Mouse (Mus musculus): ENCODE measurements around the gene Prrg3. TPM values are rescaled to one million over a fixed set of nuclear protein-coding genes. Genes with fewer than 3 reads are reported as not detected.

The Prrg3 gene
- 0.97 TPM for polyA plus RNA-seq (2014; fragmentation: Illumina TruSeq; extraction: RNeasy Lipid Tissue Mini Kit (QIAGEN cat#74804); ENCODE audit: low read depth, low replicate concordance)

DNA sequence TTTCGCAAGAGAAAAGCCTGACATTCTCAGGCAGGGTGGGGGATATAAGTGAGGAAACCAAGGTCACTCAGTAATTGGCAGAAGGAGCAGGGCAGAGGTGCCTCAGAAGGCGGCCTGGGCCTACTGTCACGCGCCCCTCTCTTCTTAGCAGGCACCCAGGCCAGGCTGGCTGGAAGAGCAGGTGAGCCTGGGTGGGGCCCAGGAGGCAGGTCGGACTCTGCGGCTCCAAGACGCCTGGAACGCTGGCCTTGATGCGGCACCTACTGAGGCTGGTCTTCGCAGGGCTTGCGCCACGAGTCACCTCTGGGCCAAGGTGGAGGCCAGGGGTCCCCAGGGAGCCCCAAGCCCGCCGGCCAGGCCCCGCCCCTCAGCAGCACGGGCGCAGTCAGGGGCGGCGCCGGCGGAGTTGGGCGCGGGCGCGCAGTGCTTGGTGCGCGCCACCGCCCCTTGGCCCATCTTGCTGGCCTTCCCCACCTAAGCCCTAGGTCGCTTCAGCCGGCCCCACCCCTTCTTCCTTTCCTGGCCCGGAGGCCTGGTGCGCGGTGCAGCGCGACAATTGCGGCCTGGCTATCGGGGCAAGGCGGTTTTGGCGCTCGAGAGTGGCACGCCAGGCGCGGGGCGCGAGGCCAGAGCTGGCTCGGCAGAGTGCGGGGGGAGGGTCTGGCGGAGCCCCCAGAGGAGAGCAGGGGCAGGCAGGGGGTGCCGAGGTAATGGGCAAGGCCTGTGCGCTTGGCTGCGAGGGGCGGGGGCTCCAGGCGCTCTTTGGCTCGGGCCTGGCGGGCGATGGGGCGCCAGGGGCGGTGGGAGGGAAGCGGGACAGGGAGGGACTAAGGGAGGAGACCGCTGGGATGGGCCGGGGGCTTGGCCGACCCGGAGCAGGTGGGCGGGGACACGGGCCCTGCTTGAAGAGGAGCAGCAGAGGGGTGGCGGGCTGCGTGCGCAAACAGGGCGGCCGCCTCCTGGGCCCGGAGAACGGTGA is at the start of gene Prrg3:
TSS of gene Prrg3 (plus strand) at position 552 of the 979 bp plus-strand sequence.

DNA sequence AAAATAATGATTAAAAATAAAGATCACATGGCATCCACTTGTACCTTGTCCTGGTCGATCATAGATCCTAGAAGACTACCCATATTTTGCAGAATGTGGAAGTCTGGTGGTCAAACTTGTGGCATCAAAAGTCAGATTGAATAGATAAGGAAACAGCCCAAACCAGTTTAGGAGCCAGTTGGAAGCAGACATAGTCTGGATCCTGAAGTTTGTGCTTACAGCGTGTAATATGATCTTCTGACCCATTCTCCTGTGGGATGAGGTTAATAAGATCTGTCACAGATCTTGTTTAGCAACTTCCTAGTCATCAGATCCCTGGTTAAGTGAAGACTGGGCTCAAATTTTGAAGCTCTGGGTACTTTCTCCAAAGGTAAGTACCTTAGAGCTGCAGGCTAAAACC is 10.3 kb downstream of the Prrg3 start, which contains the start of gene Fate1:
TSS of gene Fate1 (plus strand) at position 301 of the 400 bp plus-strand sequence.

GRCm38 (mm10) chrX:71991549-71991948 is 29.1 kb downstream of the Prrg3 start, which contains the start of gene Cnga2:
Cnga2 (plus strand) TSS chrX:71991849.

Other genes starting within 250 kb of the Prrg3 start
- gene Vma21, start 146.7 kb upstream of the Prrg3 start, polyA plus RNA-seq (2014; fragmentation: Illumina TruSeq; extraction: RNeasy Lipid Tissue Mini Kit (QIAGEN cat#74804); ENCODE audit: low read depth, low replicate concordance): 121 TPM
- gene Gm1141, start 41.6 kb upstream of the Prrg3 start, polyA plus RNA-seq (2014; fragmentation: Illumina TruSeq; extraction: RNeasy Lipid Tissue Mini Kit (QIAGEN cat#74804); ENCODE audit: low read depth, low replicate concordance): 0.24 TPM
- gene Fate1, start 10.4 kb downstream of the Prrg3 start, polyA plus RNA-seq (2014; fragmentation: Illumina TruSeq; extraction: RNeasy Lipid Tissue Mini Kit (QIAGEN cat#74804); ENCODE audit: low read depth, low replicate concordance): not detected
- gene Cnga2, start 29.2 kb downstream of the Prrg3 start, polyA plus RNA-seq (2014; fragmentation: Illumina TruSeq; extraction: RNeasy Lipid Tissue Mini Kit (QIAGEN cat#74804); ENCODE audit: low read depth, low replicate concordance): not detected

Data from kidney, adult 10 weeks (tissue).